Mouse (Mus musculus): Measurements from ENCODE around the gene Tbc1d15. TPM values are rescaled to one million over a fixed set of nuclear protein-coding genes. Genes with fewer than 3 reads are reported as not detected.

Tbc1d15 gene
- total RNA-seq, 1 experiment from 2014 or later: 91.7 TPM

- DNase-seq: no peak
Observed at GRCm38 (mm10) chr10:115160289-115160688, 91.0 kb downstream of the Tbc1d15 start.

Other genes starting within 250 kb of the Tbc1d15 start
- gene Tph2, start 66.4 kb downstream of the Tbc1d15 start, total RNA-seq (2021): not detected in 2 replicates
- gene Rab21, start 64.1 kb upstream of the Tbc1d15 start, total RNA-seq (2021): 53.6 and 53.8 TPM in 2 replicates
- gene Tmem19, start 111.0 kb upstream of the Tbc1d15 start, total RNA-seq (2021): 23.0 and 27.5 TPM in 2 replicates
- gene Thap2, start 133.0 kb upstream of the Tbc1d15 start, total RNA-seq (2021): 14.5 and 15.4 TPM in 2 replicates
- gene Zfc3h1, start 133.5 kb upstream of the Tbc1d15 start, total RNA-seq (2021): 45.9 and 48.0 TPM in 2 replicates

Measured in adrenal gland, postnatal 14 days (tissue).